In the genomic region with DNA sequence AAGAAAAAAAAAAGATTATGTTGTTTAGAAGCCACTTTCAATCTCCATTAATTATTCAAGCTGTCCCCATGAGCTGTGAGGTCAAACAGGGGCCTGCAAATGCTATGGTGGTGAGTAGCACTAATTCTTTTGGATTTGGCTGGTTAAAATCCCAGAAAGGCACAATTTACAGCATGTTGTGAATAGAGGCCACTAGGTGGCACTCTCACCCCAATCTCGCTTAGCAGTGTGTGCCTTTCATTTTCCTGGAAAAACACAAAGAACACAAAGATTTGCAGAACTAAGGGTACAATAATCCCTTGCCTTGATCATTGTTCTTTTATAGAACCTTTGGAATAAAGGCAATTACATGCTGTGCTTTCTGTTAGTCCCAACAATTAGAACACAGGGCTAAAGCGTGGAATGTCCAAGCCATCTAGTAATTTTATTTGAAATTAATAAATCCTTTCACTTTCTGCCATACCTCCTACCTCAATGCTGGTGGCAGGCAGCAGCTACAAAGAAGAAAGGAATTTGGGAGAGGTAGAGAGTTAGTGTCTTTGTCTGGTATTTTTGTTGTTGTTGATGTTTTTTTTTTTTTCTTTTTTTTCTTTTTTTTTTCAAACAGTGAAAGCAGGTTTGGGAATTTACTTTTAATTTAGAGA, we compare ENCODE assay signal across 9 mouse cellular contexts.
DNase-seq lines count a peak whose midpoint lies in the region; ATAC-seq and TF ChIP-seq lines count a peak whose summit lies in the region.
"Had no signal": no experiment of that assay in that cellular context is flagged by ENCODE, and none has a peak within 500 bp of the region (broad histone marks: within the 10 kb centered on the region; RNA-seq: fewer than 3 reads in every experiment).

No protein-coding gene starts in this region.

- peaks cover 3% of the 10 kb centered on the region; the same call in 1 of the 2 replicates for H3K4me1 ChIP-seq in forebrain, embryonic 15.5 days
- H3K4me1 ChIP-seq: limb, embryonic 13.5 days had no signal

- no peak overlapping the region for H3ac ChIP-seq in C2C12 (ENCODE audit: control insufficient read depth, insufficient read length, low read depth)

- peak; percentile 19 to 20 for DNase-seq in adrenal gland, adult 18-20 months (ENCODE audit: low spot score in 2 of 2)
- no peak for DNase-seq in adrenal gland, adult 8-10 months
- DNase-seq in cerebellum, adult 11 months: peak; percentile 67
- peak; percentile 53 to 83 for DNase-seq in layer of hippocampus, adult 18-20 months (ENCODE audit: low spot score in 2 of 2)
- DNase-seq in splenic B cell, adult 2 months (ENCODE audit: low read depth, low spot score): peak; percentile 1

- H3K4me3 ChIP-seq in C2C12 (ENCODE audit: insufficient read depth, poor library complexity, severe bottlenecking): no peak overlapping the region
- no peak overlapping the region for H3K4me3 ChIP-seq in forebrain, embryonic 15.5 days
- H3K4me3 ChIP-seq: limb, embryonic 13.5 days had no signal

- peak overlapping the region; percentile 71 for H3K27ac ChIP-seq in forebrain, embryonic 15.5 days (replicated peaks)
- H3K27ac ChIP-seq: limb, embryonic 13.5 days had no signal

- H3K79me3 ChIP-seq in C2C12 (ENCODE audit: low read depth): no peaks in the 10 kb centered on the region

- H3K4me2 ChIP-seq in forebrain, embryonic 15.5 days (replicated peaks): no peak overlapping the region
- H3K4me2 ChIP-seq: limb, embryonic 13.5 days had no signal

- ATAC-seq in forebrain, embryonic 15.5 days (replicated peaks): peak; percentile 88
- ATAC-seq in megakaryocyte progenitor cell, adult 5-6 weeks (replicated peaks; ENCODE audit: poor library complexity): peak; percentile 76

- no peak overlapping the region for H3K9ac ChIP-seq in forebrain, embryonic 15.5 days (replicated peaks)
- H3K9ac ChIP-seq: limb, embryonic 13.5 days had no signal

- no peaks in the 10 kb centered on the region for H3K79me2 ChIP-seq in C2C12 (ENCODE audit: control insufficient read depth, insufficient read depth)

- no peaks in the 10 kb centered on the region for H3K9me3 ChIP-seq in forebrain, embryonic 15.5 days
- H3K9me3 ChIP-seq: limb, embryonic 13.5 days had no signal

- H3K36me3 ChIP-seq in C2C12 (ENCODE audit: control insufficient read depth, insufficient read depth): no peaks in the 10 kb centered on the region
- H3K36me3 ChIP-seq in forebrain, embryonic 15.5 days: no peaks in the 10 kb centered on the region
- no peaks in the 10 kb centered on the region for H3K36me3 ChIP-seq in splenic B cell, adult 2 months (ENCODE audit: control insufficient read depth, insufficient read depth, low read length, poor library complexity, severe bottlenecking)
- H3K36me3 ChIP-seq: limb, embryonic 13.5 days had no signal

- no peaks in the 10 kb centered on the region for H3K27me3 ChIP-seq in C2C12 (ENCODE audit: control insufficient read depth, insufficient read depth, insufficient read length)
- no peaks in the 10 kb centered on the region for H3K27me3 ChIP-seq in forebrain, embryonic 15.5 days
- H3K27me3 ChIP-seq in splenic B cell, adult 2 months (ENCODE audit: control insufficient read depth, insufficient read depth, low read length, poor library complexity, severe bottlenecking): no peaks in the 10 kb centered on the region
- H3K27me3 ChIP-seq: limb, embryonic 13.5 days had no signal

- TF ChIP-seq CTCF in C2C12 (IDR thresholded peaks at IDR 0.05; ENCODE audit: control insufficient read depth, insufficient read depth, insufficient read length): peak; percentile 52

- WGBS in forebrain, embryonic 15.5 days: 4% methylated on average over 2 of the region's 2 CpGs

TF ChIP-seq in C2C12, 6 proteins besides CTCF, POLR2A, EP300 and RAD21:
- TF ChIP-seq MYOD1 (IDR thresholded peaks at IDR 0.05; ENCODE audit: control insufficient read depth, insufficient read length, low read depth) (no peak), MAX (IDR thresholded peaks at IDR 0.05) (no peak), FOSL1 (IDR thresholded peaks at IDR 0.05; ENCODE audit: insufficient read depth, low read length, poor library complexity, severe bottlenecking) (no peak), MYOG (IDR thresholded peaks at IDR 0.05; ENCODE audit: control insufficient read depth, extremely low read depth, insufficient read length) (no peak)
